Mouse (Mus musculus) brown adipose tissue, adult 24 weeks (tissue): ENCODE measurements around the gene Gmnc. TPM values are rescaled to one million over a fixed set of nuclear protein-coding genes. Genes with fewer than 3 reads are reported as not detected.

ENCODE experiments used
- H3K27ac ChIP-seq: fragments of 200-500 bp; replicated peaks from 2 replicates; pipeline ENCODE4 v1.5.1; 2012; ENCODE audit warnings: low read depth, mild to moderate bottlenecking, low read length
- H3K4me1 ChIP-seq: fragments of 200-500 bp; 2 replicates; pipeline ENCODE4 v1.6.1; 2012; ENCODE audit warnings: low read length, mixed read lengths; ENCODE audit not compliant: control insufficient read depth, insufficient read depth, insufficient read length
- H3K4me3 ChIP-seq: fragments of 200-500 bp; 2 replicates; pipeline ENCODE4 v1.5.1; 2012; ENCODE audit warnings: low read depth, mild to moderate bottlenecking, low read length, moderate library complexity; ENCODE audit not compliant: insufficient read depth
- polyA plus RNA-seq: library from polyadenylated mRNA; stranded (reverse); fragments of >200 nt; gene quantifications from 2 replicates; pipeline ENCODE4 v1.2.4, GENCODE M21; 2012; ENCODE audit not compliant: missing spikeins, insufficient read depth, insufficient read length

The Gmnc gene
- polyA plus RNA-seq = not detected in 2 replicates

DNA sequence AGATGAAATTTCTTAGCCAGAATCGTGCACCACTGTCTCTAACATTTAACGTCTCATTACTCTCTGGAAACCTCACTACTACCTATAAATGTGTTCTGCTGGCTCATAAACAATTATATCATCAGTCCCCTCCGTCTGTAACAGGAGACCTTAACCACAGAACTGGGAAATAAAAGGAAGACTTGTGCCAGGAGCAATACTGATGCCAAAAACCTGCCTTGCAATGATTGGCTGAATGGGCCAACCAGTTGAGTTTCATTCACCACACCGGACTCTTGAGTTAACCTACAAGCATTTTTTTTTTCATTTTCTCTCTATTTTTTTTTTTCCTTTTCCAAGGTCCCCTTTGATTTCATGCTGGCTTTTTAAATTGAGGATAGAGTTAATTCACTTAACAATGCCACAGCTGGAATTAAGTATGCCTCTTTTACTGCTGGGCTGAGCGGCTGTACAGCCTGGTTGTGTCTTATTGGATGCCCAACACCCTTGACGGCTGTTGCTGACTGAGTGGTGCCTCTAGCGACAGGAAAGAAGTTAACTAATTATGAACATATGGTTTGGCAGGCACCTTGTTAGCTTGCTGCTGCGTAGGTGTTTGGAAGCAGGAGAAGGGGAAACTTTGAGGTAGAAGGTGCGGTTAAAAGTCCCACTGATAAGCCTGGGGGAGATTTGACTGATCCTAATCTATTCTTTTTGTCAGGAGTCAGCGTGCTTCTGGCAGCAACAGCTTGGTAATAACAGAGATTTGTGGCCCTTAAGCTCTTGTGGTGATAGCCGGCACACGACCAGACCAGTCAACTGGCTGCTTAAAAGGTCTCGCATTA lies at the start of gene Gmnc:
Gmnc (minus strand) TSS at position 176 of the 824 bp plus-strand sequence.
- Histone ChIP-seq H3K4me1 (no peaks in the 10 kb centered on the region), H3K27ac (no peak within 1 kb of the TSS), H3K4me3 (no peak within 1 kb of the TSS)

GRCm38 (mm10) chr16:27027281-27027680 lies 35.8 kb upstream of the Gmnc start:
- H3K4me1 ChIP-seq = no peaks in the 10 kb centered on the region
- H3K4me3 ChIP-seq = no peak overlapping the region

DNA sequence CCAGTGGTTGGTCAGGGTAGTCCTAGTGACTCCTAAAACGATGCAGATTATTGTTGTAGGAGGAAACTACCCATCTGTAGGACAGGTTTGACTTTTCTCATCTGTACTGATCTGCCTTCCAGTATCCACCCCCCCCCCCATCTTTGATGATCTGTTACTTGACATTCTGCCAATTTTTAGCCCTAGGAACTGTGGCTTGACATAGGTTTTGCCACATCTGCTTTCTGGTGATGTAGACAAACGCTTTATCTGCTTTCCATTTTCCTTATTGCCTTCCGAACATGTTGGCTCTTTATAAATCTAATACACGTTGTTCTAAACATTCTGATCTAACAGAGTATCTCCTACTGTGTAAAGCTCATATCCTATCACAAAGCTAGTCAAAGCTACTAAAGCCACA lies 34.8 kb upstream of the Gmnc start:
- no peak overlapping the region for H3K4me3 ChIP-seq
- no peaks in the 10 kb centered on the region for H3K4me1 ChIP-seq
- H3K27ac ChIP-seq = no peak overlapping the region

More at GRCm38 (mm10) chr16:27027281-27027680, 35.8 kb upstream of the Gmnc start:
- no peak overlapping the region for H3K27ac ChIP-seq

- Histone ChIP-seq H3K27ac (no peak overlapping the region), H3K4me3 (no peak overlapping the region), H3K4me1 (no peaks in the 10 kb centered on the region)
Observed at GRCm38 (mm10) chr16:27022746-27023145, 31.3 kb upstream of the Gmnc start.

- Histone ChIP-seq H3K27ac (no peak overlapping the region), H3K4me3 (no peak overlapping the region), H3K4me1 (no peaks in the 10 kb centered on the region)
Observed at GRCm38 (mm10) chr16:27017309-27017708, 25.9 kb upstream of the Gmnc start.

DNA sequence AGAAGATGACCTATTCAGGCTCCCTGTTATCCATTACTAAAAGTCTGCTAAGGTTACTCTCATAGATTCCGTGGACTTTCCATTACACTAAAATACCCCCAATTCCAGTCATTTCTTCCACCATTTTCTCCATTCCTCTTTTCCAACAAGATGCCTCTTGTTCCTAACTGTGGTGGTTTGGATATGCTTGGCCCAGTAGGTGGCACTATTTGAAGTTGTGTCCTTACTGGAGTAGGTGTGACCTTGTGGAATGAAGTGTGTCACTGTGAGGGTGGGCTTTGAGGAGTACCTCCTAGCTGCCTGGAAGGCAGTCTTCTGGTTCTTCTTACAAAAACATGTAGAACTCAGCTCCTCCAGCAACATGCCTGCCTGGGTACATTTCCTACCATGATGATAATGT lies 11.3 kb upstream of the Gmnc start:
- Histone ChIP-seq H3K4me3 (no peak overlapping the region), H3K27ac (no peak overlapping the region), H3K4me1 (no peaks in the 10 kb centered on the region)

GRCm38 (mm10) chr16:26999563-26999962 lies 8.1 kb upstream of the Gmnc start:
- H3K27ac ChIP-seq = no peak overlapping the region
- no peak overlapping the region for H3K4me3 ChIP-seq
- no peaks in the 10 kb centered on the region for H3K4me1 ChIP-seq

DNA sequence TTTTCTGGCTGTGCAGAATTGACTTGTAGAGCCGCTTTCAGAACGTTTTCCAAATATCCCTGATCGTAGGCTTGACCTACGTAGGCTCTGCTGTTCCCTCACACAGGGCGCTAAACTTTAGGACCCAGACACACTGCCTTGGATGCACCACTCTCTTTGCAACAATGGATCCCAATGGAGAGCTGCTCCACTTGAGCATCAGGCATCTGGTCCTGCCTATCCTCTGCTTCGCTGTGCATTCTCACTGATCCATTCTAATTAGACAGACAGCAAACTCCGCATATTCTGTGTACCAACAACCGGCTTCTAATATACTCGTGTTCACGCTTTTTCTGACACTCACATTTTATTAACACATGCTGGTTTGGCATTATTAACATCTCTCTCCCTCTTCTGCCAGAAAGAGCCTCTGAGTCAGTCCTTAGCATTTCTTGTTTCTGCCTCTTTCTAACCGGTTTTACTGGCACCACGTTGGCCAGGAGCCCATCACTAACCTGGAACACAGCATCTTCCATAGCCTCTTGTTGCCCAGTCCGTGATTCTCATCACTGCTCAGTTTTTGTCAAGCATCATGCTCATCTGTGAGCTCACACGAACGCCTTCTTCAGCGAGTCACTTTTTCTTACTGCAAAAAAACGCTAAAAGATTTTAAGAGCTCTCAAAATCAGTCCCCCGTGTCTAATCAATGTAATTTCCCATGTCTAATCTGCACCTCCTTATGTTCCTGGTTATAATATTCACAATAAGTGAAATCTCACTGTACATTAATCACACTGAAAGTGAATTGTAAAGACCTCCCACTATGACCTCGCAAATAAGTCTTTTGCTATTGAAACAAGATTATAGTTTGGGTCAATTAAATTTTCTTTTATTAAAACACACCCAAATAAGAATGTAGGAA lies 1.8 kb downstream of the Gmnc start:
- H3K4me1 ChIP-seq = no peaks in the 10 kb centered on the region
- H3K27ac ChIP-seq = no peak overlapping the region
- no peak overlapping the region for H3K4me3 ChIP-seq

DNA sequence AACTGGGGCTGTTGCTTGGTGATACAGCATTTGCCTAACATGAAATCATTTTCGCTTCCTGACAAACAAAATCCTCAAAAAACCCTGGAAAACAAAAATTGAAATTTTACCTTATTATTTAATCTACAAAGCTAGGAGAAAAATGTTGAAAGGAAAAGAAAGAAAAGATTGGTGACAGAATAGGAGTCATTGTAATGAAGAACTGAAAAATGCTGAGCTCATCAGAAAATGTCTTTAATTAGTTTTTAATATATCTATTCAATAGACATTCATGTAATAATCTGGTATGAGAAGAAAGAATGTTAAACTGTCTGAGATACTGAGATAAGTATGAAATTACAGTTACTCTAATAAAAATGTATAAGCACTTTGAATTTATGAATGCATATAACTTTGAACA lies 3.3 kb downstream of the Gmnc start:
- Histone ChIP-seq H3K4me3 (no peak overlapping the region), H3K4me1 (no peaks in the 10 kb centered on the region), H3K27ac (no peak overlapping the region)

- no peak overlapping the region for H3K4me3 ChIP-seq
- H3K4me1 ChIP-seq = no peaks in the 10 kb centered on the region
- no peak overlapping the region for H3K27ac ChIP-seq
Observed at GRCm38 (mm10) chr16:26985796-26986195, 5.7 kb downstream of the Gmnc start.

DNA sequence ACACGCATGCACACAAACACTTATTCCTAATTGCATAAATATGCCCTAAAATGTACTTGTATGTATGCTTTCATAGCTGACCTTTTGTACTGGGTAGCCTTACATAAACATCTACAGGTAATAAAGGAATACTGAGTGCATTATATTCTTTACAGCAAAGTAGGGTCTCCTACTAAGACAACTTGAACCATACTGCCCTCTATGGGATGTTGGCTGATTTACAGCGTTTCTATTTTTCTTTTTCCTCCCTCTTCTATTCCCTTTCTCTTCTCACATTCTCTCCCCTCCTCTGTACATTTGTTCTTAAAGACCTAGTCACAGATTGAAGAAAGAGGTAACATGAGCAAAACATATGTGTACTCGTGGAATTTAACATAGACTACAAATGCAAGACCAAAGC lies 9.3 kb downstream of the Gmnc start:
- no peak overlapping the region for H3K27ac ChIP-seq
- H3K4me3 ChIP-seq = no peak overlapping the region
- H3K4me1 ChIP-seq = no peaks in the 10 kb centered on the region

DNA sequence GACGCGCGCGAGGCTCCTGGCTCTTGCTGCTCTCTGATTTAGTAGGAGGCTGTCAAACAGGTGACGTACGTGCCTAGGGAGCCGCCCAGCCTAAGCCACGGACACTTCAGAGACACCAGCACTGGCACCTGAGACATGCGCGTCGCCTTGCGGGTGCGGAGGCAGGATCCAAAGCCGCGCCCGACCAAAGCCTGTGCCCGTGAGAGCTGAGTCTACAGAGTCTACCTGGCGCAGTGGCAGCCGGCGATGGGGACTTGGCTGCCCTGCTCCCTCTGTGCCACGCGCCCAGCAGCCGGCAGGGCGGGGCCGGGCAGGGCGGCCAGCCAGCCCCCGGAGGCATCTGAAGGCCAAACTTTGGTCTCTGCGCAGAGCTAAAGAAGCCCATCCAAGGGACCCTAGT lies 23.5 kb downstream of the Gmnc start:
- H3K27ac ChIP-seq = no peak overlapping the region
- peak overlapping the region; percentile 0; the same call in 1 of the 2 replicates for H3K4me3 ChIP-seq
- H3K4me1 ChIP-seq = peaks cover 4% of the 10 kb centered on the region; the same call in 1 of the 2 replicates

DNA sequence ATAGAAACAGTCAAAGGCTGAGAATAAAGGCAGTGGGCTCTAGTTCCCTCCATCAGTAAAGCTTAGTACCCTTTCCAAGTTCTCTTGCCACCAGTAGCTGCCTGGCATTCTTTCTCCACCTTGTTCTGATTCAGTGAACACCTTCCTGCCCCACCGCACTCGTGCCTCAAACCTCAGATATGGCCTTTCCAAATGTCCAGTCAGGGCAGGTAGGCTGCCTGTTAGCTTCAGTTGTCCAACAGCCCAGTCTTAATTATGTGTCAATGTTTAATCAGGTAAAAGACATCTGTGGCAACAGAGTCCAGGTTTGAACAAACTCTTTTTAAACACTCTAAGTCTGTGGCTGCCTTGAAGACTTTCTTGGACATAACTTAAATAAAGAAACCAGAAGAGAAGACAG lies 24.6 kb downstream of the Gmnc start:
- H3K27ac ChIP-seq = no peak overlapping the region
- H3K4me3 ChIP-seq = no peak overlapping the region
- H3K4me1 ChIP-seq = peaks cover 4% of the 10 kb centered on the region; the same call in 1 of the 2 replicates

DNA sequence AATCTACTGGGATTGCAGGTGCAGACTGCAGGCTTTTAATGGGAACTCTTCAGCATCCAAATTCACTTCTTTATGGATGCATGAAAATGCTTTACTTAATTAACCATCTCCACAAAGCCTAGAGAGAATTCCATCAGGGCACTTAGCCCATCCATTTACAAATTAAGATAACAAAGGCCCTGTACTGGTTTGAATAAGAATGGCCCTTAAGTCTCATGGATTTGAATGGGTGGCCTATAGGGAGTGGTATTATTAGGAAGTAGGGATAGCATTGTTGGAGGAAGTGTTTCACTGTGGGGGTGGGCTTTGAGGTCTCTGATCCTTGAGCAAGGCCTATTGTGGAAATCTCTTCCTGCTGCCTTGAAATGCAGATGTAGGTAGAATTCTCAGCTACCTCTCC lies 29.5 kb downstream of the Gmnc start:
- no peak overlapping the region for H3K4me3 ChIP-seq
- H3K4me1 ChIP-seq = no peaks in the 10 kb centered on the region
- H3K27ac ChIP-seq = no peak overlapping the region

DNA sequence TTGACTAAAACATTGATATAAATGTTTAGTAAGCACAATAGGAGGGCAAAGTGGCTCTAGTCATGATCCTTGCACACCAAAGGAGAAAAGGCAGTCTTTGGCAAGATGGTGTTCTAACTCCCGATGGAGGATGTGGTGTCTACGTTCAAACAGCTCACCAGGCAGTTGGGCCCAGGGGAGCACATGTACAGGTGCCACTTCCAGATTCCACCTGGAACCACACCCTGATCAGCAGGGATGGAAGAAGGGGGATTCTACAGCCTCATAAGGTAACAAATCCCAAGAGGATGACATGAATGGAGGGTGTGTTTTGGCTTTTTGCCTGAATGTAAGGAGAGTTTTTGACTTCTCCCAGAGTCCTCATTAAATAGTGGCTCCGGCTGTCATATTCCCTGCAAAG lies 39.9 kb downstream of the Gmnc start:
- no peaks in the 10 kb centered on the region for H3K4me1 ChIP-seq
- no peak overlapping the region for H3K4me3 ChIP-seq
- H3K27ac ChIP-seq = no peak overlapping the region
